Mouse (Mus musculus) MEL (cell line): ENCODE measurements at regions not wholly inside any gene's neighbourhood (a gene's known extent, or its start where the extent isn't known, plus 50 kb on each side); places are given as distances from the start of the nearest gene placed in this dataset.

ENCODE experiments used
- CTCF ChIP-seq, 3 experiments: IDR thresholded peaks in 2 of 3; conservative IDR thresholded peaks in 1 of 3; 2 replicates each; pipeline ENCODE4 v1.5.1; 2011 to 2012; ENCODE audit warnings: low read length in 3 of 3, low read depth in 2 of 3, mild to moderate bottlenecking in 2 of 3, improper control_type of control experiment in 1 of 3, inconsistent platforms in 1 of 3, mixed read lengths in 1 of 3, moderate library complexity in 1 of 3; ENCODE audit not compliant: control insufficient read depth in 1 of 3, insufficient read depth in 1 of 3, poor library complexity in 1 of 3, severe bottlenecking in 1 of 3
- POLR2AphosphoS2 ChIP-seq: IDR thresholded peaks from 2 replicates; pipeline ENCODE4 v1.6.1; 2011; ENCODE audit warnings: low read length, improper control_type of control experiment
- RCOR1 ChIP-seq: IDR thresholded peaks from 2 replicates; pipeline ENCODE4 v1.6.1; 2012; ENCODE audit warnings: low read depth, mild to moderate bottlenecking, inconsistent platforms, low read length, improper control_type of control experiment
- ZMIZ1 ChIP-seq: IDR thresholded peaks from 2 replicates; pipeline ENCODE4 v1.6.1; 2012; ENCODE audit warnings: low read depth, mild to moderate bottlenecking, inconsistent platforms, low read length, improper control_type of control experiment, moderate library complexity

DNA sequence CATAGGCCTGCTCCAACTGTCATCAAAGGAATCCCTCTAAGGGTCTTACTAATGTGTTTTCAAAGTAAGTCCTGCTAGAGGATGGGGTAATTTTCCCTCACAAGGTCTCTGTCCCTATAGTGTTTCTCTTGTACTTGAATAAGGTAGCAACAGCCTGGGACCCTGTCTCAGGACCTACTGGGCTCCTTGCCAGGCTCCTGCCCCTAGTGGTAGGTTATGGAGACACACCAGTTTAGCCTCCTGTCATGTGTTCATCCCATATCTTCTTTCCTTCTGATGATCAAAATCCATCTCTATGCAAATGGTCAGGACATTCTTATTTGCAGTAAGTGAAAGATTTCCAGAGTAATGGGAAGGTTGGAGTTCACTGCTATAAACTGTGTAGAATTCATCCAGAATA is 645.0 kb downstream of the Rpia start:
- TF ChIP-seq RCOR1 (no peak), POLR2AphosphoS2 (no peak), ZMIZ1 (no peak), CTCF (IDR thresholded peaks at IDR 0.05 in 2 of 3, conservative IDR thresholded peaks at IDR 0.05 in 1 of 3; ENCODE audit: control insufficient read depth in 1 of 3, insufficient read depth in 1 of 3, low read depth in 2 of 3, low read length in 3 of 3, poor library complexity in 1 of 3, severe bottlenecking in 1 of 3) (peak; percentile 33 to 39 (median 37); a peak in 5 of 6 replicates)
